Mouse (Mus musculus): ENCODE measurements around the gene Trrap. TPM values are rescaled to one million over a fixed set of nuclear protein-coding genes. Genes with fewer than 3 reads are reported as not detected.
A peak's percentile ranks its signal among the peaks of the same experiment; 100 is the strongest.

The Trrap gene
- total and polyA plus RNA-seq, 3 experiments = 44.1 to 91.6 (median 45.6) TPM

- H3K9me3 ChIP-seq (replicated peaks; ENCODE audit: insufficient read depth, low read length) = no peaks in the 10 kb centered on the region
- H3K36me3 ChIP-seq (ENCODE audit: control insufficient read depth in 1 of 2, insufficient read depth in 2 of 2, low read length in 2 of 2) = peaks cover 0 to 5% of the 10 kb centered on the region in 2 experiments; a peak in 2 of 4 replicates
- H3K27ac ChIP-seq (ENCODE audit: control insufficient read depth, low read depth, low read length) = no peak overlapping the region
- no peak overlapping the region for H3K4me3 ChIP-seq (ENCODE audit: control insufficient read depth in 1 of 2, insufficient read depth in 1 of 2, low read depth in 2 of 2, low read length in 2 of 2)
- no peak for DNase-seq (ENCODE audit: low read depth, low spot score)
- TF ChIP-seq CTCF (IDR thresholded peaks at IDR 0.05 in 2 of 3, conservative IDR thresholded peaks at IDR 0.05 in 1 of 3; ENCODE audit: control insufficient read depth in 1 of 3, insufficient read depth in 1 of 3, low read depth in 2 of 3, low read length in 3 of 3, poor library complexity in 1 of 3, severe bottlenecking in 1 of 3) (no peak), POLR2A (IDR thresholded peaks at IDR 0.05; ENCODE audit: control insufficient read depth in 1 of 2, insufficient read depth in 1 of 2, low read depth in 1 of 2, low read length in 2 of 2, poor library complexity in 1 of 2) (no peak), EP300 (IDR thresholded peaks at IDR 0.05; ENCODE audit: low read depth in 1 of 2, low read length in 2 of 2) (no peak), ELF1 (IDR thresholded peaks at IDR 0.05; ENCODE audit: low read depth, low read length) (no peak)
- no peaks in the 10 kb centered on the region for H3K27me3 ChIP-seq (ENCODE audit: control insufficient read depth in 1 of 2, insufficient read depth in 2 of 2, low read length in 2 of 2)
- H3K79me2 ChIP-seq (ENCODE audit: control insufficient read depth, insufficient read depth, low read length, poor library complexity) = no peaks in the 10 kb centered on the region
- no peak overlapping the region for H3K9ac ChIP-seq (ENCODE audit: control insufficient read depth, low read depth, low read length, poor library complexity, severe bottlenecking)
- H3K4me1 ChIP-seq (ENCODE audit: control insufficient read depth in 1 of 2, insufficient read depth in 2 of 2, low read length in 2 of 2) = peaks cover 0 to 5% of the 10 kb centered on the region in 2 experiments; a peak in 2 of 4 replicates
These were observed 130.3 kb downstream of the Trrap start for GRCm38 (mm10) chr5:144897881-144898280.

DNA sequence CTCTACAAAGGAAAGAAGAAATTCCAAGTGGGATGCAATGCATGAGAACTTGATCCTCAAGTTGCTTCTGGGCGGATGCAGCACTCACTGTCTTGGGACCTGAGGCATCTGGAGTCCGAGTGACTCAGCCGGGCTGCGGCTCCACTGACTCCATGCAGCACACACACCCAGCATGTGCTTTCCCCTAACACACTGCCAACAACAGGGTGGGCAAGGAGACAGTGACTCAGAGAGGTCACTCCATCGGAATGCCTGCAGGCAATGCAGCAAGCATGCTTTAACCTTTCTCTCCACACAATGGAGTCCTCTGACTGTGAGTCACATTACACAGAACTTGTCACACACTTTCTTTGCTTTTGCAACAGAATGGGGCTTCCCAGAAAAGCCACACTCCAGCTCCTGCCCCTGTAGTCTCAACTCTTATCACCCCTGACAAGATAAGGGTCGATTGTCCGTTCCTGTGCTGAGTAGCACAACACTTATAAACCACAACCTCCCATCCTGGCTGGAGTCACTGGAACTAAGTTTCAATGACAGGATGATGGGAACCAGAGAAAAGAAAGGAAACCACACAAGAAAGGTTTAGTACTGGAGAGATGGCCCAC lies 131.0 kb downstream of the Trrap start:
- Histone ChIP-seq H3K9ac (ENCODE audit: control insufficient read depth, low read depth, low read length, poor library complexity, severe bottlenecking) (no peak overlapping the region), H3K9me3 (replicated peaks; ENCODE audit: insufficient read depth, low read length) (no peaks in the 10 kb centered on the region), H3K79me2 (ENCODE audit: control insufficient read depth, insufficient read depth, low read length, poor library complexity) (no peaks in the 10 kb centered on the region), H3K4me1 (ENCODE audit: control insufficient read depth in 1 of 2, insufficient read depth in 2 of 2, low read length in 2 of 2) (peaks cover 0 to 5% of the 10 kb centered on the region in 2 experiments; a peak in 2 of 4 replicates), H3K27me3 (ENCODE audit: control insufficient read depth in 1 of 2, insufficient read depth in 2 of 2, low read length in 2 of 2) (no peaks in the 10 kb centered on the region), H3K36me3 (ENCODE audit: control insufficient read depth in 1 of 2, insufficient read depth in 2 of 2, low read length in 2 of 2) (peaks cover 0 to 5% of the 10 kb centered on the region in 2 experiments; a peak in 2 of 4 replicates), H3K27ac (ENCODE audit: control insufficient read depth, low read depth, low read length) (no peak overlapping the region), H3K4me3 (ENCODE audit: control insufficient read depth in 1 of 2, insufficient read depth in 1 of 2, low read depth in 2 of 2, low read length in 2 of 2) (no peak overlapping the region)
- TF ChIP-seq GATA1 (IDR thresholded peaks at IDR 0.05; ENCODE audit: low read depth, low read length) (peak; percentile 47; the same call in 1 of the 2 replicates), MYC (IDR thresholded peaks at IDR 0.05; ENCODE audit: low read depth, low read length) (no peak), CHD2 (IDR thresholded peaks at IDR 0.05; ENCODE audit: low read length) (no peak), MAZ (IDR thresholded peaks at IDR 0.05; ENCODE audit: low read depth, low read length) (no peak), CHD1 (IDR thresholded peaks at IDR 0.05; ENCODE audit: low read depth, low read length) (no peak), MXI1 (IDR thresholded peaks at IDR 0.05; ENCODE audit: low read depth, low read length) (no peak)
- DNase-seq (ENCODE audit: low read depth, low spot score) = peak; percentile 9

GRCm38 (mm10) chr5:144901035-144901434 lies 133.5 kb downstream of the Trrap start:
- Histone ChIP-seq H3K4me1 (ENCODE audit: control insufficient read depth in 1 of 2, insufficient read depth in 2 of 2, low read length in 2 of 2) (peaks cover 0 to 5% of the 10 kb centered on the region in 2 experiments; a peak in 2 of 4 replicates), H3K9me3 (replicated peaks; ENCODE audit: insufficient read depth, low read length) (no peaks in the 10 kb centered on the region), H3K79me2 (ENCODE audit: control insufficient read depth, insufficient read depth, low read length, poor library complexity) (no peaks in the 10 kb centered on the region), H3K4me3 (ENCODE audit: control insufficient read depth in 1 of 2, insufficient read depth in 1 of 2, low read depth in 2 of 2, low read length in 2 of 2) (no peak overlapping the region), H3K27me3 (ENCODE audit: control insufficient read depth in 1 of 2, insufficient read depth in 2 of 2, low read length in 2 of 2) (no peaks in the 10 kb centered on the region), H3K36me3 (ENCODE audit: control insufficient read depth in 1 of 2, insufficient read depth in 2 of 2, low read length in 2 of 2) (peaks cover 0 to 5% of the 10 kb centered on the region in 2 experiments; a peak in 2 of 4 replicates), H3K27ac (ENCODE audit: control insufficient read depth, low read depth, low read length) (no peak overlapping the region), H3K9ac (ENCODE audit: control insufficient read depth, low read depth, low read length, poor library complexity, severe bottlenecking) (no peak overlapping the region)
- DNase-seq (ENCODE audit: low read depth, low spot score) = no peak
- TF ChIP-seq USF1 (IDR thresholded peaks at IDR 0.05; ENCODE audit: low read depth, low read length) = no peak
- TF ChIP-seq ZMIZ1 (IDR thresholded peaks at IDR 0.05; ENCODE audit: low read depth, low read length) = no peak
- no peak for TF ChIP-seq TCF12 (IDR thresholded peaks at IDR 0.05; ENCODE audit: low read depth, low read length)
- no peak for TF ChIP-seq GABPA (IDR thresholded peaks at IDR 0.05; ENCODE audit: low read depth, low read length)
- no peak for TF ChIP-seq USF2 (IDR thresholded peaks at IDR 0.05; ENCODE audit: borderline replicate concordance in 1 of 2, insufficient read depth in 1 of 2, low read depth in 1 of 2, low read length in 2 of 2)
- TF ChIP-seq POLR2AphosphoS5 (IDR thresholded peaks at IDR 0.05; ENCODE audit: borderline replicate concordance, low read depth, low read length) = no peak
- TF ChIP-seq CHD1 (IDR thresholded peaks at IDR 0.05; ENCODE audit: low read depth, low read length) = no peak
- TF ChIP-seq ZC3H11A (IDR thresholded peaks at IDR 0.05; ENCODE audit: low read depth, low read length) = no peak
